Comparison of ENCODE assay signal across 9 mouse cellular contexts in genomic region chr9:13195268-13195667, GRCm38 (mm10). TPM values are rescaled to one million over a fixed set of nuclear protein-coding genes. Genes with fewer than 3 reads are reported as not detected.
DNase-seq lines count a peak whose midpoint lies in the region; ATAC-seq and TF ChIP-seq lines count a peak whose summit lies in the region.
"Had no signal": no experiment of that assay in that cellular context is flagged by ENCODE, and none has a peak within 500 bp of the region (broad histone marks: within the 10 kb centered on the region; RNA-seq: fewer than 3 reads in every experiment).

No protein-coding gene starts in this region.

- no peak for TF ChIP-seq EP300 in heart, postnatal 0 days (IDR thresholded peaks at IDR 0.05; ENCODE audit: low read depth)

- H3K27me3 ChIP-seq in heart, postnatal 0 days (ENCODE audit: control insufficient read depth, insufficient read depth, low read length), result no peaks in the 10 kb centered on the region
- no peaks in the 10 kb centered on the region for H3K27me3 ChIP-seq in midbrain, embryonic 13.5 days
- H3K27me3 ChIP-seq: limb, embryonic 15.5 days had no signal

- no peaks in the 10 kb centered on the region for H3K36me3 ChIP-seq in heart, postnatal 0 days (replicated peaks; ENCODE audit: control insufficient read depth, insufficient read depth, low read length)
- no peaks in the 10 kb centered on the region for H3K36me3 ChIP-seq in midbrain, embryonic 13.5 days
- H3K36me3 ChIP-seq: limb, embryonic 15.5 days had no signal

- H3K9ac ChIP-seq in heart, postnatal 0 days (replicated peaks; ENCODE audit: low read depth, low read length), result no peak overlapping the region
- no peak overlapping the region for H3K9ac ChIP-seq in midbrain, embryonic 13.5 days (replicated peaks)
- H3K9ac ChIP-seq: limb, embryonic 15.5 days had no signal

- WGBS in heart, postnatal 0 days, result under 1% methylated on average over 4 of the region's 4 CpGs
- under 1% methylated on average over 4 of the region's 4 CpGs for WGBS in midbrain, embryonic 13.5 days

- H3K4me1 ChIP-seq in heart, postnatal 0 days (ENCODE audit: control insufficient read depth, insufficient read depth), result peaks cover 7% of the 10 kb centered on the region; the same call in 1 of the 2 replicates
- H3K4me1 ChIP-seq in midbrain, embryonic 13.5 days (replicated peaks), result no peaks in the 10 kb centered on the region
- H3K4me1 ChIP-seq: limb, embryonic 15.5 days had no signal

- DNase-seq in heart, postnatal 0 days (ENCODE audit: low spot score), result peak; percentile 51
- DNase-seq in heart, adult 9 months (ENCODE audit: low spot score in 2 of 2), result no peak
- peak; percentile 69 for DNase-seq in 3T3-L1 (ENCODE audit: low read depth, low spot score)
- peak; percentile 32 for DNase-seq in MN1 (ENCODE audit: low spot score)
- DNase-seq in forelimb bud, embryonic 11.5 days (ENCODE audit: low read depth, low spot score), result peak; percentile 77
- no peak for DNase-seq in urinary bladder, postnatal 36 days (ENCODE audit: low spot score in 2 of 2)
- DNase-seq in gastrocnemius, postnatal 25 days, result no peak

- no peak for ATAC-seq in heart, postnatal 0 days (ENCODE audit: insufficient read depth, low read depth)
- ATAC-seq in midbrain, embryonic 13.5 days, result peak; percentile 73

- H3K4me2 ChIP-seq in heart, postnatal 0 days (ENCODE audit: low read depth, low read length), result no peak overlapping the region
- no peak overlapping the region for H3K4me2 ChIP-seq in midbrain, embryonic 13.5 days (replicated peaks)
- H3K4me2 ChIP-seq: limb, embryonic 15.5 days had no signal

- H3K27ac ChIP-seq in heart, postnatal 0 days (ENCODE audit: low read depth), result no peak overlapping the region
- no peak overlapping the region for H3K27ac ChIP-seq in midbrain, embryonic 13.5 days
- H3K27ac ChIP-seq: limb, embryonic 15.5 days had no signal

- H3K4me3 ChIP-seq in heart, postnatal 0 days (ENCODE audit: low read depth, low read length), result no peak overlapping the region
- H3K4me3 ChIP-seq in midbrain, embryonic 13.5 days (replicated peaks), result no peak overlapping the region
- H3K4me3 ChIP-seq: limb, embryonic 15.5 days had no signal

- no peaks in the 10 kb centered on the region for H3K9me3 ChIP-seq in heart, postnatal 0 days (replicated peaks; ENCODE audit: control insufficient read depth, low read length)
- H3K9me3 ChIP-seq in midbrain, embryonic 13.5 days, result no peaks in the 10 kb centered on the region
- H3K9me3 ChIP-seq: limb, embryonic 15.5 days had no signal

- TF ChIP-seq CTCF in heart, postnatal 0 days (IDR thresholded peaks at IDR 0.05; ENCODE audit: low read depth), result peak; percentile 70

RNA-seq across cellular contexts. Expression of gene Jrkl, which starts 50.4 kb away (rescaled TPM):
- total RNA-seq in heart, postnatal 0 days (2014; rRNA removed; ENCODE audit: low replicate concordance), result 1.5 and 5.5 TPM in 2 replicates
- polyA plus RNA-seq in heart, postnatal 0 days (2015; fragmentation: Nextera tagmentation; extraction: Ambion mirVana), result 7.7 and 8.1 TPM in 2 replicates
- 12.2 and 13.9 TPM in 2 replicates for polyA plus RNA-seq in midbrain, embryonic 13.5 days (2015; fragmentation: Nextera tagmentation; extraction: Ambion mirVana)
- 1 to 10 TPM; 2.6 to 2.7 TPM for total RNA-seq in gastrocnemius, postnatal 25 days (2021)

RNA-seq across cellular contexts. Expression of gene Ccdc82, which starts 51.5 kb away (rescaled TPM):
- 7.9 and 10.7 TPM in 2 replicates for total RNA-seq in heart, postnatal 0 days (2014; rRNA removed; ENCODE audit: low replicate concordance)
- polyA plus RNA-seq in heart, postnatal 0 days (2015; fragmentation: Nextera tagmentation; extraction: Ambion mirVana), result 4.1 and 4.5 TPM in 2 replicates
- polyA plus RNA-seq in midbrain, embryonic 13.5 days (2015; fragmentation: Nextera tagmentation; extraction: Ambion mirVana), result 12.7 and 14.1 TPM in 2 replicates
- 1 to 10 TPM; 2.8 to 4.3 TPM for total RNA-seq in gastrocnemius, postnatal 25 days (2021)

Comparison
In these comparisons a context has a peak if more than half of its experiments do, and no peak if none do; other contexts are left out.
1. DNase-seq: peak in heart, postnatal 0 days (single experiment), 3T3-L1 (single experiment), MN1 (single experiment) and forelimb bud, embryonic 11.5 days (single experiment); none in heart, adult 9 months (0 of 2), urinary bladder, postnatal 36 days (0 of 2) and gastrocnemius, postnatal 25 days (single experiment).